Mouse (Mus musculus): ENCODE measurements around the gene Yes1. TPM values are rescaled to one million over a fixed set of nuclear protein-coding genes. Genes with fewer than 3 reads are reported as not detected.
A peak's percentile ranks its signal among the peaks of the same experiment; 100 is the strongest.

Gene Yes1
- polyA plus RNA-seq, 1 experiment from 2014 or later = 49.7 TPM

GRCm38 (mm10) chr5:32617851-32618250, 6.9 kb downstream of the Yes1 start:
- no peak overlapping the region for H3K4me3 ChIP-seq (ENCODE audit: low read depth, low read length)
- H3K27me3 ChIP-seq (ENCODE audit: insufficient read depth, low read length) = no peaks in the 10 kb centered on the region
- no peaks in the 10 kb centered on the region for H3K4me1 ChIP-seq (ENCODE audit: insufficient read depth)
- DNase-seq (no peak), ATAC-seq (ENCODE audit: insufficient read depth) (no peak)
- no peak for TF ChIP-seq CTCF (IDR thresholded peaks at IDR 0.05; ENCODE audit: low read depth)
- H3K36me3 ChIP-seq (ENCODE audit: insufficient read depth) = no peaks in the 10 kb centered on the region
- no peak overlapping the region for H3K27ac ChIP-seq (ENCODE audit: low read depth)
- H3K9ac ChIP-seq = no peak overlapping the region
- H3K4me2 ChIP-seq = no peak overlapping the region
- WGBS = 100% methylated on average over 1 of the region's 1 CpGs
- H3K9me3 ChIP-seq (ENCODE audit: low read depth, low read length) = no peaks in the 10 kb centered on the region

GRCm38 (mm10) chr5:32623649-32624048, 12.7 kb downstream of the Yes1 start:
- H3K36me3 ChIP-seq (ENCODE audit: insufficient read depth) = no peaks in the 10 kb centered on the region
- H3K9ac ChIP-seq = no peak overlapping the region
- H3K9me3 ChIP-seq (ENCODE audit: low read depth, low read length) = no peaks in the 10 kb centered on the region
- H3K4me2 ChIP-seq = no peak overlapping the region
- no peaks in the 10 kb centered on the region for H3K4me1 ChIP-seq (ENCODE audit: insufficient read depth)
- H3K4me3 ChIP-seq (ENCODE audit: low read depth, low read length) = no peak overlapping the region
- no peak for ATAC-seq (ENCODE audit: insufficient read depth)
- H3K27me3 ChIP-seq (ENCODE audit: insufficient read depth, low read length) = no peaks in the 10 kb centered on the region
- no peak for TF ChIP-seq CTCF (IDR thresholded peaks at IDR 0.05; ENCODE audit: low read depth)
- DNase-seq = no peak
- H3K27ac ChIP-seq (ENCODE audit: low read depth) = no peak overlapping the region

- ATAC-seq (ENCODE audit: insufficient read depth) (no peak), DNase-seq (no peak)
- Histone ChIP-seq H3K4me3 (ENCODE audit: low read depth, low read length) (no peak overlapping the region), H3K27me3 (ENCODE audit: insufficient read depth, low read length) (no peaks in the 10 kb centered on the region), H3K4me1 (ENCODE audit: insufficient read depth) (no peaks in the 10 kb centered on the region), H3K27ac (ENCODE audit: low read depth) (no peak overlapping the region), H3K9ac (no peak overlapping the region), H3K4me2 (no peak overlapping the region), H3K36me3 (ENCODE audit: insufficient read depth) (no peaks in the 10 kb centered on the region), H3K9me3 (ENCODE audit: low read depth, low read length) (no peaks in the 10 kb centered on the region)
- no peak for TF ChIP-seq CTCF (IDR thresholded peaks at IDR 0.05; ENCODE audit: low read depth)
- WGBS = 88% methylated on average over 2 of the region's 2 CpGs
Observed at GRCm38 (mm10) chr5:32624777-32625176, 13.8 kb downstream of the Yes1 start.

GRCm38 (mm10) chr5:32633185-32633584, 22.2 kb downstream of the Yes1 start:
- Histone ChIP-seq H3K4me1 (ENCODE audit: insufficient read depth) (no peaks in the 10 kb centered on the region), H3K4me2 (no peak overlapping the region), H3K27me3 (ENCODE audit: insufficient read depth, low read length) (no peaks in the 10 kb centered on the region), H3K4me3 (ENCODE audit: low read depth, low read length) (no peak overlapping the region), H3K9me3 (ENCODE audit: low read depth, low read length) (no peaks in the 10 kb centered on the region), H3K9ac (no peak overlapping the region), H3K27ac (ENCODE audit: low read depth) (no peak overlapping the region), H3K36me3 (ENCODE audit: insufficient read depth) (no peaks in the 10 kb centered on the region)
- no peak for TF ChIP-seq CTCF (IDR thresholded peaks at IDR 0.05; ENCODE audit: low read depth)
- ATAC-seq (ENCODE audit: insufficient read depth) = no peak
- no peak for DNase-seq

- Histone ChIP-seq H3K36me3 (ENCODE audit: insufficient read depth) (peaks cover 33% of the 10 kb centered on the region), H3K4me1 (ENCODE audit: insufficient read depth) (no peaks in the 10 kb centered on the region), H3K27ac (ENCODE audit: low read depth) (no peak overlapping the region), H3K4me3 (ENCODE audit: low read depth, low read length) (no peak overlapping the region), H3K9me3 (ENCODE audit: low read depth, low read length) (no peaks in the 10 kb centered on the region), H3K9ac (no peak overlapping the region), H3K4me2 (no peak overlapping the region), H3K27me3 (ENCODE audit: insufficient read depth, low read length) (no peaks in the 10 kb centered on the region)
- DNase-seq (peak; percentile 49), ATAC-seq (ENCODE audit: insufficient read depth) (no peak)
- TF ChIP-seq CTCF (IDR thresholded peaks at IDR 0.05; ENCODE audit: low read depth) = peak; percentile 53; the same call in 1 of the 2 replicates
- 53% methylated on average over 1 of the region's 1 CpGs for WGBS
Observed at GRCm38 (mm10) chr5:32657386-32657785, 46.4 kb downstream of the Yes1 start.

- H3K36me3 ChIP-seq (ENCODE audit: insufficient read depth) = peaks cover 6% of the 10 kb centered on the region; the same call in 1 of the 2 replicates
- H3K4me1 ChIP-seq (ENCODE audit: insufficient read depth) = no peaks in the 10 kb centered on the region
- ATAC-seq (ENCODE audit: insufficient read depth) = no peak
- H3K9ac ChIP-seq = no peak overlapping the region
- no peaks in the 10 kb centered on the region for H3K27me3 ChIP-seq (ENCODE audit: insufficient read depth, low read length)
- TF ChIP-seq CTCF (IDR thresholded peaks at IDR 0.05; ENCODE audit: low read depth) = no peak
- DNase-seq = no peak
- H3K27ac ChIP-seq (ENCODE audit: low read depth) = no peak overlapping the region
- no peak overlapping the region for H3K4me3 ChIP-seq (ENCODE audit: low read depth, low read length)
- H3K4me2 ChIP-seq = no peak overlapping the region
- WGBS = 54% methylated on average over 2 of the region's 2 CpGs
- H3K9me3 ChIP-seq (ENCODE audit: low read depth, low read length) = no peaks in the 10 kb centered on the region
Observed at GRCm38 (mm10) chr5:32682475-32682874, 71.5 kb downstream of the Yes1 start.

- Histone ChIP-seq H3K9me3 (ENCODE audit: low read depth, low read length) (no peaks in the 10 kb centered on the region), H3K9ac (no peak overlapping the region), H3K4me1 (ENCODE audit: insufficient read depth) (no peaks in the 10 kb centered on the region), H3K4me3 (ENCODE audit: low read depth, low read length) (no peak overlapping the region), H3K27me3 (ENCODE audit: insufficient read depth, low read length) (no peaks in the 10 kb centered on the region), H3K4me2 (no peak overlapping the region), H3K36me3 (ENCODE audit: insufficient read depth) (no peaks in the 10 kb centered on the region), H3K27ac (ENCODE audit: low read depth) (no peak overlapping the region)
- DNase-seq (no peak), ATAC-seq (ENCODE audit: insufficient read depth) (no peak)
- no peak for TF ChIP-seq CTCF (IDR thresholded peaks at IDR 0.05; ENCODE audit: low read depth)
- 46% methylated on average over 2 of the region's 2 CpGs for WGBS
Observed at GRCm38 (mm10) chr5:32693411-32693810, 82.4 kb downstream of the Yes1 start.

Data from lung, embryonic 14.5 days (tissue).